Mouse (Mus musculus) forebrain, embryonic 11.5 days (tissue): ENCODE results near the gene Svep1. TPM values are rescaled to one million over a fixed set of nuclear protein-coding genes. Genes with fewer than 3 reads are reported as not detected.

Experiments
- ATAC-seq: fragments of 200-750 bp; cut with Nextera tagmentation; replicated peaks from 2 replicates; pipeline ENCODE4 v1.8.0; 2017; ENCODE audit warnings: moderate TSS enrichment; ENCODE audit not compliant: low FRiP score
- DNase-seq: peaks from one replicate; pipeline ENCODE4 v3.0.0-alpha.2; 2017; ENCODE audit warnings: low spot score
- H3K27ac ChIP-seq: fragments of 300-500 bp; sonication (generic); 2 replicates; pipeline ENCODE4 v1.5.1; 2014; ENCODE audit warnings: low read depth, low read length
- H3K27me3 ChIP-seq: fragments of 300-500 bp; sonication (generic); 2 replicates; pipeline ENCODE4 v1.6.1; 2014; ENCODE audit warnings: mild to moderate bottlenecking, low read length, mixed read lengths; ENCODE audit not compliant: control insufficient read depth, insufficient read depth
- H3K36me3 ChIP-seq: fragments of 300-500 bp; sonication (generic); 2 replicates; pipeline ENCODE4 v1.6.1; 2014; ENCODE audit warnings: mild to moderate bottlenecking, low read length, moderate library complexity, mixed read lengths; ENCODE audit not compliant: control insufficient read depth, insufficient read depth
- H3K4me1 ChIP-seq: fragments of 300-500 bp; sonication (generic); replicated peaks from 2 replicates; pipeline ENCODE4 v1.6.1; 2014; ENCODE audit warnings: low read length, mixed read lengths; ENCODE audit not compliant: control insufficient read depth, insufficient read depth
- H3K4me2 ChIP-seq: fragments of 300-500 bp; sonication (generic); 2 replicates; pipeline ENCODE4 v1.6.1; 2014; ENCODE audit warnings: low read depth, mild to moderate bottlenecking, low read length, moderate library complexity, mixed read lengths; ENCODE audit not compliant: severe bottlenecking
- H3K4me3 ChIP-seq: fragments of 300-500 bp; sonication (generic); 2 replicates; pipeline ENCODE4 v1.5.1; 2014; ENCODE audit warnings: low read depth, low read length
- H3K9ac ChIP-seq: fragments of 300-500 bp; sonication (generic); 2 replicates; pipeline ENCODE4 v1.6.1; 2014; ENCODE audit warnings: low read length
- H3K9me3 ChIP-seq: fragments of 300-500 bp; sonication (generic); 2 replicates; pipeline ENCODE4 v1.6.1; 2016; ENCODE audit warnings: low read length, mixed read lengths; ENCODE audit not compliant: control insufficient read depth
- WGBS: fragments of 180-500 bp; shearing (Covaris S2); extraction: QIAGEN DNeasy Blood & Tissue Kit; methylation state at CpG from one replicate; pipeline ENCODE4 v1.1.7; 2014; 5-methylcytosine and 5-hydroxymethylcytosine counted together
- polyA plus RNA-seq: library from polyadenylated mRNA; unstranded; fragments of >200 nt; fragmentation: Nextera tagmentation; extraction: Ambion mirVana; gene quantifications from 2 replicates; pipeline ENCODE4 v1.2.1, GENCODE M21; 2014

The Svep1 gene
- polyA plus RNA-seq, 1 experiment from 2014 or later: 3.6 TPM

GRCm38 (mm10) chr4:58210557-58211090, 4.0 kb upstream of the Svep1 start:
- Histone ChIP-seq H3K27me3 (peaks cover 11% of the 10 kb centered on the region), H3K4me3 (no peak overlapping the region), H3K9me3 (no peaks in the 10 kb centered on the region), H3K27ac (no peak overlapping the region), H3K36me3 (no peaks in the 10 kb centered on the region), H3K4me1 (no peaks in the 10 kb centered on the region; the same call in 1 of the 2 replicates), H3K9ac (no peak overlapping the region), H3K4me2 (no peak overlapping the region)
- 66% methylated on average over 5 of the region's 5 CpGs for WGBS
- DNase-seq: no peak
- no peak for ATAC-seq

DNA sequence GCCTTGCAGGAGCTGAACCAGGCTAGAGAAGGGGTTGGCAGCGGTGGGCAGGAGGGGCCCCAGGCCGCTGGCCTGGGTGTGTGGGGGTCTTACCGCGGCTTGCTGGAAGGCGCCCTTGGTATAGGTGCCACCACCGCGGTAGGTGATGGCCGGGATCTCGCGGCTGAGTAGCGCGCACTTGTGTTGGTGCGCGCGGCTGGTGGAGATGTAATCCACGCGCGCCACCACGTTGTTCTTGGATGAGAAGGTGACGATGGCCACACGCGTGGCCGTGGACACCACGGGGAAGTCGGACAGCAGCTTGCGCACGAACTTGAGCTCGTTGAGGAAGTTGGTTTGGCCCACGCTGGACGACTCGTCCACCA, 927 bp downstream of the Svep1 start:
- Histone ChIP-seq H3K4me3 (peak overlapping the region; percentile 45), H3K9ac (peak overlapping the region; percentile 53), H3K4me2 (peak overlapping the region; percentile 94), H3K9me3 (no peaks in the 10 kb centered on the region), H3K36me3 (no peaks in the 10 kb centered on the region), H3K27me3 (peaks cover 15% of the 10 kb centered on the region), H3K27ac (no peak overlapping the region), H3K4me1 (no peaks in the 10 kb centered on the region; the same call in 1 of the 2 replicates)
- no peak for DNase-seq
- WGBS: 1% methylated on average over 31 of the region's 31 CpGs
- ATAC-seq: peak; percentile 27; the same call in 1 of the 2 replicates

DNA sequence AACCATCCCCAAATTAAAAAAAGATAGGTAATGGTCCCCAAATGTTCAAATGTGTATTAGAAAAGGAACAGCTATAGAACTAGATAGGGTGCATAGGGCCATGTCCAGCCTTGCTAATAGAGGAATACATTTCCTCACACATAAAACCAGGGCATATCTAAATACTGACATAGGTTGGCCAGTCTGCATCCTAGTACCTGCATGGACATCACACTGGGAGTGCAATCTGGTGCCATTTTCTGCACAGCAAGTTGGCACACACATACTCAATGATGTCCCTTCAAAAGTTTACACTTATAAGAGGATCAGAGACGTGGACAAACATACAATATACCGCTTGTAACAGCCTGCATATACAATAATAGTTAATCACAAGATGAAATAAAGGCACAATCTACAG, 5.0 kb downstream of the Svep1 start:
- Histone ChIP-seq H3K36me3 (no peaks in the 10 kb centered on the region), H3K9me3 (no peaks in the 10 kb centered on the region), H3K4me2 (no peak overlapping the region), H3K4me3 (no peak overlapping the region), H3K9ac (no peak overlapping the region), H3K4me1 (no peaks in the 10 kb centered on the region; the same call in 1 of the 2 replicates), H3K27me3 (peaks cover 11% of the 10 kb centered on the region), H3K27ac (no peak overlapping the region)
- 90% methylated on average over 2 of the region's 2 CpGs for WGBS
- DNase-seq (no peak), ATAC-seq (no peak)

DNA sequence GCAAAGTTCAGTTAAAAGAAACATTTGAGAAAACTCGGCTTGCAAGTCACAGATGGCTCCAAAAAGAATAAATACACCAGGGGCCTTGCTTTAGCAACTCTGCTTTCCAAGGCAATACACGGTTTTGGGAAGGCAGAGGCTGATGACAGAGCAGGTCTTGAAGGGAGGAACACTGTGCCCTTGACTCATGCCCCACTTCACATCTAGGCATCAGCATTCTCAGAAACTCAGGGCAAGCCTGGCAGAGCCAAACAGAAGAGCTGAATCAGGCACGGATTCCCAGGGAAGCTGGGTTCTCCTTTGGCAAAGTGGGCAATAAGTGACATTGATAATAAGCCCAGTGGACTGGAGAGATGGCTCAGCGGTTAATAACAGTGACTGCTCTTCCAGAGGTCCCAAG, 5.8 kb downstream of the Svep1 start:
- Histone ChIP-seq H3K27me3 (peaks cover 6% of the 10 kb centered on the region), H3K4me1 (no peaks in the 10 kb centered on the region; the same call in 1 of the 2 replicates), H3K9ac (no peak overlapping the region), H3K4me2 (no peak overlapping the region), H3K27ac (no peak overlapping the region), H3K9me3 (no peaks in the 10 kb centered on the region), H3K4me3 (no peak overlapping the region), H3K36me3 (no peaks in the 10 kb centered on the region)
- DNase-seq (no peak), ATAC-seq (no peak)
- WGBS: 77% methylated on average over 4 of the region's 4 CpGs

DNA sequence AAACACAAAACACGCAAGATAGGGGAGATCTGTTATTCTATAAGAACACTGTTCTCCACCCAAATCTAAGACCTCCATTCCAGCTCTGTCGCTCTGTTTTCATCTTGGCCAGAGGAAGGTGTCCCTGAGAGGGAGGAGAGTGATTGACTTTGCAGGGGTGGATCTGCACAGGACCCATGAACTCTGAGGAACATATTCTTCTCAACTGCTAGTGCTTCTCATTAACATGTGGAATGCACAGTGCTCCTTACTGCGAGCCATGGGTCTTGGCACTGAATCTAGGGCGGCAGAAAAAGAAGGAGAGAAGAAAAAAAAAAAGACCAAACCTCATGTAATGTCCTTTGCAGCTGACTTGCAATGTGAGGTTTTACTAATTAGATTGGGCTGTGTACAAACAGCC, 9.4 kb downstream of the Svep1 start:
- 90% methylated on average over 4 of the region's 4 CpGs for WGBS
- H3K4me1 ChIP-seq: no peaks in the 10 kb centered on the region

GRCm38 (mm10) chr4:58196795-58197194, 9.9 kb downstream of the Svep1 start:
- H3K9ac ChIP-seq: no peak overlapping the region
- H3K4me3 ChIP-seq: no peak overlapping the region
- DNase-seq (no peak), ATAC-seq (no peak)
- 82% methylated on average over 4 of the region's 4 CpGs for WGBS
- no peak overlapping the region for H3K27ac ChIP-seq
- H3K9me3 ChIP-seq: no peaks in the 10 kb centered on the region; the same call in 1 of the 2 replicates
- no peaks in the 10 kb centered on the region for H3K27me3 ChIP-seq
- no peak overlapping the region for H3K4me2 ChIP-seq
- H3K4me1 ChIP-seq: no peaks in the 10 kb centered on the region
- no peaks in the 10 kb centered on the region for H3K36me3 ChIP-seq

More for the DNA sequence above, 9.4 kb downstream of the Svep1 start:
- no peak overlapping the region for H3K4me2 ChIP-seq
- no peak overlapping the region for H3K4me3 ChIP-seq
- H3K36me3 ChIP-seq: no peaks in the 10 kb centered on the region
- no peaks in the 10 kb centered on the region; the same call in 1 of the 2 replicates for H3K9me3 ChIP-seq
- no peaks in the 10 kb centered on the region for H3K27me3 ChIP-seq
- no peak overlapping the region for H3K9ac ChIP-seq
- H3K27ac ChIP-seq: no peak overlapping the region
- ATAC-seq (no peak), DNase-seq (no peak)

DNA sequence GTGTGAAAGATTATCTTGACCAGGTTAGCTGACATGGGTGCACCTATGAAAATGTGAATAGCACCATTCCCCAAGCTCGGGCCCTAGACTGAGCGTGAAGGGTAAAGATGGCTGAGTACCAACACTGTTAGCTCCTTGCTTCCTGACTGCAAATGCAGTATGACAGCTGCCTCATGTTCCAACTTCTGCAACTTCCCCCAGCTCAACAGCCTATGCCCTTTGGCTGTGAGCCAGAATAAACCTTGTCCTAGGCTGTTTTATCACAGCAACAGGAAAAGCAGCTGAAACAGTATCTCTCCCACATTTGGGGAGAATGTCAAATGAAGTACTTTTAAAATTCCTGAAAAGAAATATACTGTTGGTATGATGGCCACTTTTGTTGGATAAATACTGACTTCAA, 10.7 kb downstream of the Svep1 start:
- Histone ChIP-seq H3K9ac (no peak overlapping the region), H3K9me3 (no peaks in the 10 kb centered on the region; the same call in 1 of the 2 replicates), H3K27ac (no peak overlapping the region), H3K4me1 (no peaks in the 10 kb centered on the region), H3K36me3 (no peaks in the 10 kb centered on the region), H3K27me3 (no peaks in the 10 kb centered on the region), H3K4me3 (no peak overlapping the region), H3K4me2 (no peak overlapping the region)
- DNase-seq: no peak
- ATAC-seq: no peak
- 95% methylated on average over 2 of the region's 2 CpGs for WGBS

DNA sequence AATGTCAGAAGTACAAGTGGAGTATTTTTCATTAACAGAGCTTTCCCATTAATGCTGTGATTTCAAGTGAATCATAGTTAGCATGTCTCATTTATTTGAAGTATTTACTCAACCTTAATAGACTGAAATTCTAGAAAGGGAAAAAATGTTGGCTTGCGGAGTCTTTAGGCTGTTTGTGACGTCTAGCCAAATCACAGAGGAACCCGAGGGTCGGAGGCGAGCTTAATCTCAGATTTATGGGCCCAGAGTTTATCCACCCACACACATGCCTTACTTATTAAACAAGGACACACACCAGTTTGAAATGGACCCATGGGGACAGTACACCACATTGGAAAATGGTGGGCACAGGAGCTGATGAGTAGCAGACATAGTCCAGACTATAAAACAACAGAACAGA, 17.4 kb downstream of the Svep1 start:
- 93% methylated on average over 5 of the region's 5 CpGs for WGBS

DNA sequence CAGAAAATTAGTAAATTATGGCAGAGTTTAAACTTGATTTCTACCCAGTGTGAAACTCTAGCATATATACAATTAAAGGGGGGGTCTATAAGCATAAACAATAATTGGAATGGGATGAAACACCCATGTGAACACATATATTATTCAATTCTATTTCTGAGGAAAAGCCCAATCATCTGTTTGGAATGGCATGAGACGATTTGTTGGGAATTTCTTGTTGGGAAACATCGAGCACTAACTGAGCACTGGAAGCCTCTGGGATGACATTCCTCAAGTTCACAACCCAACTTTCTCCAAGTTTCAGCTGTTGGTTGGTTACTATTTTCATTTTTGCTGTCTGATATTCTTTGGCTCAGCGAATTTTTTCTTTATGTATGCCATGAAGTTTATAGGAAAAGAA, 21.3 kb downstream of the Svep1 start:
- WGBS: 81% methylated on average over 3 of the region's 3 CpGs
- Histone ChIP-seq H3K27ac (no peak overlapping the region), H3K4me2 (no peak overlapping the region), H3K9me3 (no peaks in the 10 kb centered on the region), H3K27me3 (no peaks in the 10 kb centered on the region), H3K9ac (no peak overlapping the region), H3K4me3 (no peak overlapping the region), H3K4me1 (no peaks in the 10 kb centered on the region), H3K36me3 (no peaks in the 10 kb centered on the region)
- DNase-seq: no peak
- no peak for ATAC-seq

More for the DNA sequence above, 17.4 kb downstream of the Svep1 start:
- Histone ChIP-seq H3K9ac (no peak overlapping the region), H3K36me3 (no peaks in the 10 kb centered on the region), H3K4me2 (no peak overlapping the region), H3K9me3 (no peaks in the 10 kb centered on the region), H3K27ac (no peak overlapping the region), H3K4me3 (no peak overlapping the region), H3K4me1 (no peaks in the 10 kb centered on the region), H3K27me3 (no peaks in the 10 kb centered on the region)
- DNase-seq (no peak), ATAC-seq (no peak)
